Mouse (Mus musculus) granulocyte monocyte progenitor cell, adult 5-6 weeks (primary cell): ENCODE measurements around the gene Kcnk15. TPM values are rescaled to one million over a fixed set of nuclear protein-coding genes. Genes with fewer than 3 reads are reported as not detected.

ENCODE experiments used
- total RNA-seq, 2 experiments: library from RNA; stranded (forward) in 1 of 2; stranded (reverse) in 1 of 2; fragments of 200-712, 200-1000 nt in 1 of 2; fragments of >200 nt in 1 of 2; fragmentation: Nextera tagmentation in 1 of 2; gene quantifications; 2 replicates each; pipeline ENCODE4 v1.2.3; 2014 to 2017

The Kcnk15 gene
- total RNA-seq, 2 experiments from 2014 or later, result not detected

Other genes starting within 250 kb of the Kcnk15 start
- gene Serinc3, start 208.5 kb upstream of the Kcnk15 start, total RNA-seq (2014; fragmentation: Nextera tagmentation), result 505 and 572 TPM in 2 replicates
- gene Serinc3, start 208.5 kb upstream of the Kcnk15 start, total RNA-seq (2017), result 503 and 505 TPM in 2 replicates
- 89.1 and 89.4 TPM in 2 replicates for gene Pkig, start 195.3 kb upstream of the Kcnk15 start, total RNA-seq (2014; fragmentation: Nextera tagmentation)
- 52.2 and 65.1 TPM in 2 replicates for gene Pkig, start 195.3 kb upstream of the Kcnk15 start, total RNA-seq (2017)
- 14.7 and 22.8 TPM in 2 replicates for gene Ada, start 103.4 kb upstream of the Kcnk15 start, total RNA-seq (2014; fragmentation: Nextera tagmentation)
- gene Ada, start 103.4 kb upstream of the Kcnk15 start, total RNA-seq (2017), result 17.0 and 19.3 TPM in 2 replicates
- not detected in 2 replicates for gene Ccn5, start 32.8 kb upstream of the Kcnk15 start, total RNA-seq (2014; fragmentation: Nextera tagmentation)
- gene Ccn5, start 32.8 kb upstream of the Kcnk15 start, total RNA-seq (2017), result not detected in 2 replicates
- not detected in 2 replicates for gene Rims4, start 65.0 kb downstream of the Kcnk15 start, total RNA-seq (2014; fragmentation: Nextera tagmentation)
- gene Rims4, start 65.0 kb downstream of the Kcnk15 start, total RNA-seq (2017), result not detected in 2 replicates
- gene Ywhab, start 141.3 kb downstream of the Kcnk15 start, total RNA-seq (2014; fragmentation: Nextera tagmentation), result 125 and 137 TPM in 2 replicates
- gene Ywhab, start 141.3 kb downstream of the Kcnk15 start, total RNA-seq (2017), result 64.1 and 69.6 TPM in 2 replicates
- gene Pabpc1l, start 171.8 kb downstream of the Kcnk15 start, total RNA-seq (2014; fragmentation: Nextera tagmentation), result not detected in 2 replicates
- gene Pabpc1l, start 171.8 kb downstream of the Kcnk15 start, total RNA-seq (2017), result not detected in 2 replicates
- 132 and 145 TPM in 2 replicates for gene Stk4, start 216.7 kb downstream of the Kcnk15 start, total RNA-seq (2014; fragmentation: Nextera tagmentation)
- 123 and 133 TPM in 2 replicates for gene Stk4, start 216.7 kb downstream of the Kcnk15 start, total RNA-seq (2017)
- gene Tomm34, start 217.5 kb downstream of the Kcnk15 start, total RNA-seq (2014; fragmentation: Nextera tagmentation), result 58.6 and 64.2 TPM in 2 replicates
- gene Tomm34, start 217.5 kb downstream of the Kcnk15 start, total RNA-seq (2017), result 41.7 and 51.4 TPM in 2 replicates